Mouse (Mus musculus) intestine, embryonic 14.5 days (tissue): ENCODE data around the gene Snx29. TPM values are rescaled to one million over a fixed set of nuclear protein-coding genes. Genes with fewer than 3 reads are reported as not detected.

ENCODE experiments used
- ATAC-seq: fragments of 200-750 bp; cut with Nextera tagmentation; replicated peaks from 2 replicates; pipeline ENCODE4 v1.8.0; 2017; ENCODE audit warnings: low read depth, moderate number of reproducible peaks, moderate TSS enrichment, moderate library complexity; ENCODE audit not compliant: low FRiP score, low TSS enrichment
- DNase-seq: peaks from one replicate; pipeline ENCODE4 v3.0.0-alpha.2; 2018; ENCODE audit warnings: low spot score
- H3K27ac ChIP-seq: fragments of 300-500 bp; sonication (generic); 2 replicates; pipeline ENCODE4 v1.5.1; 2014; ENCODE audit warnings: low read depth, mild to moderate bottlenecking, control low read depth
- H3K27me3 ChIP-seq: fragments of 300-500 bp; sonication (generic); replicated peaks from 2 replicates; pipeline ENCODE4 v1.6.1; 2014; ENCODE audit warnings: low read length, control low read depth; ENCODE audit not compliant: control insufficient read depth, insufficient read depth
- H3K36me3 ChIP-seq: fragments of 300-500 bp; sonication (generic); 2 replicates; pipeline ENCODE4 v1.6.1; 2014; ENCODE audit warnings: low read length, control low read depth; ENCODE audit not compliant: control insufficient read depth, insufficient read depth
- H3K4me1 ChIP-seq: fragments of 300-500 bp; sonication (generic); replicated peaks from 2 replicates; pipeline ENCODE4 v1.6.1; 2014; ENCODE audit warnings: low read length, control low read depth, mixed read lengths; ENCODE audit not compliant: control insufficient read depth, insufficient read depth
- H3K4me2 ChIP-seq: fragments of 300-500 bp; sonication (generic); 2 replicates; pipeline ENCODE4 v1.6.1; 2014; ENCODE audit warnings: low read length
- H3K4me3 ChIP-seq: fragments of 300-500 bp; sonication (generic); 2 replicates; pipeline ENCODE4 v1.5.1; 2014; ENCODE audit warnings: low read depth, low read length, control low read depth, mixed read lengths
- H3K9ac ChIP-seq: fragments of 300-500 bp; sonication (generic); 2 replicates; pipeline ENCODE4 v1.6.1; 2014; ENCODE audit warnings: mild to moderate bottlenecking, low read length
- H3K9me3 ChIP-seq: fragments of 300-500 bp; sonication (generic); 2 replicates; pipeline ENCODE4 v1.6.1; 2016; ENCODE audit warnings: low read length, control low read depth; ENCODE audit not compliant: control insufficient read depth
- WGBS: fragments of 180-500 bp; shearing (Covaris S2); extraction: QIAGEN DNeasy Blood & Tissue Kit; methylation state at CpG from one replicate; pipeline ENCODE4 v1.1.7; 2014; 5-methylcytosine and 5-hydroxymethylcytosine counted together
- polyA plus RNA-seq: library from polyadenylated mRNA; unstranded; fragments of >200 nt; fragmentation: Nextera tagmentation; extraction: Ambion mirVana; gene quantifications from 2 replicates; pipeline ENCODE4 v1.2.1, GENCODE M21; 2014

Gene Snx29
- polyA plus RNA-seq, 1 experiment from 2014 or later = 6.3 TPM

GRCm38 (mm10) chr16:11690756-11691155 is 368.0 kb downstream of the Snx29 start:
- no peak for DNase-seq
- Histone ChIP-seq H3K9me3 (no peaks in the 10 kb centered on the region), H3K4me2 (no peak overlapping the region), H3K4me3 (no peak overlapping the region), H3K9ac (no peak overlapping the region), H3K27ac (no peak overlapping the region), H3K4me1 (peaks cover 3% of the 10 kb centered on the region; the same call in 1 of the 2 replicates), H3K27me3 (no peaks in the 10 kb centered on the region), H3K36me3 (no peaks in the 10 kb centered on the region)
- WGBS = 68% methylated on average over 4 of the region's 4 CpGs
- no peak for ATAC-seq

DNA sequence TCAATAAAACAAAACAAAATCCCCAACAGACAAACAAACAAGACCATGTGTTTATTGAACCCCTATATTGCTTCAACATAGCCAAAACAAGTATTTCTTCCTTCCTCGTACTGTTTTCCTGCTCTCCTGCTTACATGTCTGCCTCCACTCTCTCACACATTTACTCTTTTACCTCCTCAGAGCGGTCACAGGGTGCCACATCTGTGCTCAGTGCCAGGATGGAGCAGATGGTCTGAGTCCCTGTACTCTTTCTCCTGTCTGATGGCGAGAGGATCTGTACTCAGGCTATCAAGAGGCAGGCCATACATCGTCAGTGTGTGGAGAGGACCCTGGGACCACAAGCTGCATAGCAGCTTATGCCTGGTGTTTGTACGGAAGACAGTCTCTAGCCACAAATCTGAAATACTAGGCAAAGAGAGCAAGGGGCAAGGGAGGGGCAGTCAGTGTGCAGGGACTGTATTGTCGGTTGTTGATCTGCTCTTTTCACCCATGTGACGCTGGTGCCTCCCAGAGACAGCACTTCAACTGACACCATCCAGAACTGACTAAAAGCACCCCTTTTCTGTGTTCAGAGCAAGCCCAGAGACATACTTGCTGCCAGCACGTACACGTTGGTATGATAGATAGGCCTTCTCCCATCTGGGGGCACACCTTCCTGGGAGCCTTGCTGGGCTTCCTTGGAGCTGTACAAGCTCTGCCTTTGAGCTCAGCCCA is 368.9 kb downstream of the Snx29 start:
- no peaks in the 10 kb centered on the region for H3K9me3 ChIP-seq
- no peak for DNase-seq
- H3K27ac ChIP-seq = no peak overlapping the region
- no peaks in the 10 kb centered on the region for H3K36me3 ChIP-seq
- no peak; the same call in 1 of the 2 replicates for ATAC-seq
- 42% methylated on average over 9 of the region's 9 CpGs for WGBS
- H3K4me1 ChIP-seq = peaks cover 3% of the 10 kb centered on the region; the same call in 1 of the 2 replicates
- H3K4me3 ChIP-seq = no peak overlapping the region
- no peak overlapping the region for H3K9ac ChIP-seq
- H3K4me2 ChIP-seq = no peak overlapping the region
- H3K27me3 ChIP-seq = no peaks in the 10 kb centered on the region

- WGBS = 73% methylated on average over 5 of the region's 5 CpGs
- DNase-seq = no peak
Measured at GRCm38 (mm10) chr16:11692744-11693143, 370.0 kb downstream of the Snx29 start.

DNA sequence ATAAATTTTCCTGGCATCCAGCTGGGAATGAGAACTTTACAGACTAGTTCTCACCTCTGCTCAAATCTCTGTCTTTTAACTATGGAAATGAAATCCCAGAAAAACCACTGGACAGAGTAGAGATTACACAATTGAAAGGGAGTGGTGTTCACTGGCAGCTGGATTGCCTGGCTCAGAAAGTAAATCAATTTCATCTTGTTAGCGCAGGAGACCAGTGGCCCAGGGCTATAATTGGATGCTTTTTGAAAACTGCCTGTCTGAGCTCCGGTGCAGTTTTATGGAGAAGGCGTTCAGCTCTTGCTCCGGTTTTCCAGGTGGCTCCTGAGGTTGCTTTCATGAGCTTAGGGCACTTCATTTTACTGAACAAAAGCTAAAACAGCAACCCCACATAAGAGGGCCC is 371.7 kb downstream of the Snx29 start:
- Histone ChIP-seq H3K4me2 (no peak overlapping the region), H3K4me3 (no peak overlapping the region), H3K36me3 (no peaks in the 10 kb centered on the region), H3K27me3 (no peaks in the 10 kb centered on the region), H3K4me1 (peaks cover 3% of the 10 kb centered on the region; the same call in 1 of the 2 replicates), H3K9ac (no peak overlapping the region), H3K9me3 (no peaks in the 10 kb centered on the region), H3K27ac (no peak overlapping the region)
- no peak for DNase-seq
- ATAC-seq = no peak
- 71% methylated on average over 4 of the region's 4 CpGs for WGBS

More at GRCm38 (mm10) chr16:11692744-11693143, 370.0 kb downstream of the Snx29 start:
- Histone ChIP-seq H3K27me3 (no peaks in the 10 kb centered on the region), H3K9me3 (no peaks in the 10 kb centered on the region), H3K4me1 (peaks cover 3% of the 10 kb centered on the region; the same call in 1 of the 2 replicates), H3K4me3 (no peak overlapping the region), H3K36me3 (no peaks in the 10 kb centered on the region), H3K27ac (no peak overlapping the region), H3K9ac (no peak overlapping the region), H3K4me2 (no peak overlapping the region)
- no peak for ATAC-seq

DNA sequence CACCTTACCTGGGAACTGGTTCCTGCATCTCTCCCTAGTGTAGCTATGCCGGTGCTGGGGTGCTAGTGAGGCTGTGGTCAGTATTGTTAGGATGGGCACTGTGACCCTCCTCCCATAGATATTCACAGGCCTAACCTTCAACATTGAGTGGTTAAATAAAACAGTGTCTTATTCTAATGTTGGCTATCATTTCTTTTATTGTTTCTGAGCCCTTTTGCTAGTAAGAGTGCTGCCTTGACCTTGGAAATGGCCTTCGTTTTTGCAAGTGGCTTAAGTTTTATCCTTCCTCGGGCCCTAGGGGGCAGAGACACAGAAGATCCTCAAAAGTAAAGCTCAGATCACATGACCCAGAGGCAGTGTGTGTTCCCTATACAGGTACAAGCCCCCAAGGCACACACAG is 374.1 kb downstream of the Snx29 start:
- Histone ChIP-seq H3K9me3 (no peaks in the 10 kb centered on the region), H3K4me2 (no peak overlapping the region), H3K36me3 (no peaks in the 10 kb centered on the region), H3K4me3 (no peak overlapping the region), H3K9ac (no peak overlapping the region), H3K27me3 (no peaks in the 10 kb centered on the region), H3K27ac (no peak overlapping the region), H3K4me1 (peaks cover 2% of the 10 kb centered on the region; the same call in 1 of the 2 replicates)
- WGBS = 66% methylated on average over 3 of the region's 3 CpGs
- DNase-seq = no peak
- no peak for ATAC-seq

GRCm38 (mm10) chr16:11697710-11698357 is 375.1 kb downstream of the Snx29 start:
- no peak overlapping the region for H3K4me3 ChIP-seq
- no peaks in the 10 kb centered on the region for H3K36me3 ChIP-seq
- ATAC-seq = 0 out of 2 replicates have a peak, but pooled peaks have one; percentile 58
- H3K4me2 ChIP-seq = no peak overlapping the region
- 71% methylated on average over 8 of the region's 8 CpGs for WGBS
- no peak overlapping the region for H3K9ac ChIP-seq
- no peaks in the 10 kb centered on the region for H3K9me3 ChIP-seq
- no peak for DNase-seq
- no peaks in the 10 kb centered on the region for H3K4me1 ChIP-seq
- H3K27ac ChIP-seq = no peak overlapping the region
- no peaks in the 10 kb centered on the region for H3K27me3 ChIP-seq

GRCm38 (mm10) chr16:11701579-11701978 is 378.9 kb downstream of the Snx29 start:
- 83% methylated on average over 1 of the region's 1 CpGs for WGBS

DNA sequence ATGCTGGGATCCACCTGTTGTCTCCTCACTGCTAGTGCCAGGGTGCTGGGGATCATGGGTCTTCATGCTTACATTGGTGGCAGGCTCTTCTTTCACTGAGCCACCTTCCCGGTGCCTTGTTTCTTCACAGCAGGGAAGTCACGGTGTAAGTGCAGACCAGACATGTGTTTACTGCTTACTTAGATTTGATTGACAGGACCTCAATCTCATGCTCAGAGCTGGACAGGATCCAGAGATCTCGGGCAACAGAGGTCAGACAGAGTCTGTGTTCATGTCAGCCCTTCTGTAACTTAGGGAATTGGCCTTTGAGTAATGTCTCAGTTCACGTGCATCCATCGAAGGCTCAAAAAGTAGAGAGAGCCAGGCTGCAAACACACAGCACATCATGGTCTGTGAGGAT is 381.4 kb downstream of the Snx29 start:
- H3K9me3 ChIP-seq = no peaks in the 10 kb centered on the region
- H3K4me1 ChIP-seq = no peaks in the 10 kb centered on the region
- 63% methylated on average over 5 of the region's 5 CpGs for WGBS
- no peak overlapping the region for H3K4me2 ChIP-seq
- no peak overlapping the region for H3K9ac ChIP-seq
- H3K27me3 ChIP-seq = no peaks in the 10 kb centered on the region
- H3K4me3 ChIP-seq = no peak overlapping the region
- DNase-seq = no peak
- ATAC-seq = no peak
- H3K36me3 ChIP-seq = no peaks in the 10 kb centered on the region
- H3K27ac ChIP-seq = no peak overlapping the region

More at GRCm38 (mm10) chr16:11701579-11701978, 378.9 kb downstream of the Snx29 start:
- ATAC-seq (no peak), DNase-seq (no peak)
- Histone ChIP-seq H3K4me1 (no peaks in the 10 kb centered on the region), H3K36me3 (no peaks in the 10 kb centered on the region), H3K27me3 (no peaks in the 10 kb centered on the region), H3K4me3 (no peak overlapping the region), H3K9me3 (no peaks in the 10 kb centered on the region), H3K9ac (no peak overlapping the region), H3K4me2 (no peak overlapping the region), H3K27ac (no peak overlapping the region)
